Mouse (Mus musculus) forebrain, embryonic 12.5 days (tissue): ENCODE measurements around the gene Rbms3. TPM values are rescaled to one million over a fixed set of nuclear protein-coding genes. Genes with fewer than 3 reads are reported as not detected.

Experiments used
- ATAC-seq: fragments of 200-750 bp; cut with Nextera tagmentation; 2 replicates; pipeline ENCODE4 v1.8.0; 2017; ENCODE audit warnings: moderate TSS enrichment; ENCODE audit not compliant: low FRiP score
- H3K27ac ChIP-seq: fragments of 300-500 bp; sonication (generic); 2 replicates; pipeline ENCODE4 v1.5.1; 2016; ENCODE audit warnings: mild to moderate bottlenecking
- H3K27me3 ChIP-seq: fragments of 300-500 bp; sonication (generic); 2 replicates; pipeline ENCODE4 v1.6.1; 2016; ENCODE audit warnings: mild to moderate bottlenecking
- H3K36me3 ChIP-seq: fragments of 300-500 bp; sonication (generic); replicated peaks from 2 replicates; pipeline ENCODE4 v1.6.1; 2016; ENCODE audit warnings: mild to moderate bottlenecking
- H3K4me1 ChIP-seq: fragments of 300-500 bp; sonication (generic); 2 replicates; pipeline ENCODE4 v1.6.1; 2016
- H3K4me2 ChIP-seq: fragments of 300-500 bp; sonication (generic); 2 replicates; pipeline ENCODE4 v1.6.1; 2016; ENCODE audit warnings: mild to moderate bottlenecking, moderate library complexity
- H3K4me3 ChIP-seq: fragments of 300-500 bp; sonication (generic); replicated peaks from 2 replicates; pipeline ENCODE4 v1.5.1; 2016; ENCODE audit warnings: mild to moderate bottlenecking
- H3K9ac ChIP-seq: fragments of 300-500 bp; sonication (generic); 2 replicates; pipeline ENCODE4 v1.6.1; 2016; ENCODE audit warnings: mild to moderate bottlenecking
- H3K9me3 ChIP-seq: fragments of 300-500 bp; sonication (generic); 2 replicates; pipeline ENCODE4 v1.6.1; 2016
- WGBS: fragments of 180-500 bp; shearing (Covaris S2); methylation state at CpG from one replicate; pipeline ENCODE4 v1.1.7; 2016; 5-methylcytosine and 5-hydroxymethylcytosine counted together
- polyA plus RNA-seq: library from polyadenylated mRNA; unstranded; fragments of >200 nt; fragmentation: Nextera tagmentation; extraction: Ambion mirVana; gene quantifications from 2 replicates; pipeline ENCODE4 v1.2.1, GENCODE M21; 2016

The Rbms3 gene
- polyA plus RNA-seq, 1 experiment from 2014 or later: 14.1 TPM

GRCm38 (mm10) chr9:117393626-117394525 is 235.8 kb downstream of the Rbms3 start:
- H3K27me3 ChIP-seq: no peaks in the 10 kb centered on the region
- no peak overlapping the region for H3K4me3 ChIP-seq
- H3K4me1 ChIP-seq: no peaks in the 10 kb centered on the region
- H3K9ac ChIP-seq: no peak overlapping the region
- H3K9me3 ChIP-seq: no peaks in the 10 kb centered on the region
- no peaks in the 10 kb centered on the region for H3K36me3 ChIP-seq
- no peak overlapping the region for H3K4me2 ChIP-seq
- WGBS: 76% methylated on average over 18 of the region's 18 CpGs
- H3K27ac ChIP-seq: no peak overlapping the region
- ATAC-seq: no peak

- no peaks in the 10 kb centered on the region for H3K36me3 ChIP-seq
- no peak overlapping the region for H3K4me3 ChIP-seq
- no peak overlapping the region for H3K4me2 ChIP-seq
- no peaks in the 10 kb centered on the region for H3K4me1 ChIP-seq
- no peaks in the 10 kb centered on the region for H3K9me3 ChIP-seq
- H3K27me3 ChIP-seq: 0 out of 2 replicates have a peak, but pooled peaks cover 4% of the 10 kb centered on the region
- H3K27ac ChIP-seq: no peak overlapping the region
- ATAC-seq: no peak
- no peak overlapping the region for H3K9ac ChIP-seq
- 67% methylated on average over 9 of the region's 9 CpGs for WGBS
These were observed 241.7 kb downstream of the Rbms3 start for GRCm38 (mm10) chr9:117388024-117388423.

GRCm38 (mm10) chr9:117380876-117381275 is 248.8 kb downstream of the Rbms3 start:
- ATAC-seq: no peak
- no peaks in the 10 kb centered on the region for H3K9me3 ChIP-seq
- H3K4me1 ChIP-seq: peaks cover 12% of the 10 kb centered on the region
- H3K4me2 ChIP-seq: no peak overlapping the region
- H3K36me3 ChIP-seq: no peaks in the 10 kb centered on the region
- 79% methylated on average over 5 of the region's 5 CpGs for WGBS
- no peak overlapping the region for H3K27ac ChIP-seq
- no peak overlapping the region for H3K9ac ChIP-seq
- H3K27me3 ChIP-seq: peaks cover 13% of the 10 kb centered on the region; the same call in 1 of the 2 replicates
- H3K4me3 ChIP-seq: no peak overlapping the region

- Histone ChIP-seq H3K4me1 (peaks cover 12% of the 10 kb centered on the region), H3K27me3 (peaks cover 13% of the 10 kb centered on the region; the same call in 1 of the 2 replicates), H3K9ac (no peak overlapping the region), H3K4me3 (no peak overlapping the region), H3K9me3 (no peaks in the 10 kb centered on the region), H3K27ac (no peak overlapping the region), H3K4me2 (no peak overlapping the region), H3K36me3 (no peaks in the 10 kb centered on the region)
- ATAC-seq: peak; percentile 77; the same call in 1 of the 2 replicates
- WGBS: 13% methylated on average over 5 of the region's 5 CpGs
These were observed 249.6 kb downstream of the Rbms3 start for GRCm38 (mm10) chr9:117380076-117380475.

- Histone ChIP-seq H3K27me3 (peaks cover 13% of the 10 kb centered on the region; the same call in 1 of the 2 replicates), H3K9me3 (no peaks in the 10 kb centered on the region), H3K4me3 (no peak overlapping the region), H3K27ac (no peak overlapping the region), H3K4me1 (peaks cover 12% of the 10 kb centered on the region), H3K4me2 (no peak overlapping the region), H3K9ac (no peak overlapping the region), H3K36me3 (no peaks in the 10 kb centered on the region)
- no peak for ATAC-seq
- 53% methylated on average over 16 of the region's 16 CpGs for whole genome bisulfite sequencing
These were observed 250.2 kb downstream of the Rbms3 start for GRCm38 (mm10) chr9:117379448-117379983.

- Histone ChIP-seq H3K27ac (no peak overlapping the region), H3K27me3 (peaks cover 13% of the 10 kb centered on the region; the same call in 1 of the 2 replicates), H3K9me3 (no peaks in the 10 kb centered on the region), H3K36me3 (no peaks in the 10 kb centered on the region), H3K9ac (no peak overlapping the region), H3K4me2 (no peak overlapping the region), H3K4me3 (no peak overlapping the region), H3K4me1 (peaks cover 12% of the 10 kb centered on the region)
- ATAC-seq: no peak
- 74% methylated on average over 9 of the region's 9 CpGs for WGBS
These were observed 251.4 kb downstream of the Rbms3 start for GRCm38 (mm10) chr9:117378131-117378890.

GRCm38 (mm10) chr9:117375776-117376175 is 253.9 kb downstream of the Rbms3 start:
- no peak overlapping the region for H3K4me3 ChIP-seq
- H3K9ac ChIP-seq: no peak overlapping the region
- peaks cover 6% of the 10 kb centered on the region; the same call in 1 of the 2 replicates for H3K27me3 ChIP-seq
- H3K9me3 ChIP-seq: no peaks in the 10 kb centered on the region
- no peak overlapping the region for H3K27ac ChIP-seq
- no peak overlapping the region for H3K4me2 ChIP-seq
- 85% methylated on average over 3 of the region's 3 CpGs for WGBS
- peaks cover 12% of the 10 kb centered on the region for H3K4me1 ChIP-seq
- no peak for ATAC-seq
- no peaks in the 10 kb centered on the region for H3K36me3 ChIP-seq

- H3K27me3 ChIP-seq: peaks cover 1% of the 10 kb centered on the region; the same call in 1 of the 2 replicates
- no peak overlapping the region for H3K27ac ChIP-seq
- ATAC-seq: no peak
- 67% methylated on average over 7 of the region's 7 CpGs for WGBS
- no peaks in the 10 kb centered on the region for H3K36me3 ChIP-seq
- H3K4me3 ChIP-seq: no peak overlapping the region
- H3K4me1 ChIP-seq: no peaks in the 10 kb centered on the region
- no peak overlapping the region for H3K9ac ChIP-seq
- H3K4me2 ChIP-seq: no peak overlapping the region
- H3K9me3 ChIP-seq: no peaks in the 10 kb centered on the region
These were observed 256.5 kb downstream of the Rbms3 start for GRCm38 (mm10) chr9:117373164-117373741.

- WGBS: 92% methylated on average over 5 of the region's 5 CpGs
- Histone ChIP-seq H3K27me3 (no peaks in the 10 kb centered on the region), H3K9me3 (no peaks in the 10 kb centered on the region), H3K27ac (no peak overlapping the region), H3K36me3 (no peaks in the 10 kb centered on the region), H3K9ac (no peak overlapping the region), H3K4me1 (no peaks in the 10 kb centered on the region), H3K4me3 (no peak overlapping the region), H3K4me2 (no peak overlapping the region)
- no peak for ATAC-seq
These were observed 257.7 kb downstream of the Rbms3 start for GRCm38 (mm10) chr9:117371980-117372379.

GRCm38 (mm10) chr9:117370086-117370485 is 259.6 kb downstream of the Rbms3 start:
- no peaks in the 10 kb centered on the region for H3K36me3 ChIP-seq
- no peak overlapping the region for H3K27ac ChIP-seq
- H3K27me3 ChIP-seq: peaks cover 5% of the 10 kb centered on the region
- H3K4me1 ChIP-seq: no peaks in the 10 kb centered on the region
- no peak overlapping the region for H3K4me2 ChIP-seq
- no peaks in the 10 kb centered on the region for H3K9me3 ChIP-seq
- H3K9ac ChIP-seq: no peak overlapping the region
- H3K4me3 ChIP-seq: no peak overlapping the region
- ATAC-seq: no peak
- 92% methylated on average over 6 of the region's 6 CpGs for WGBS

- no peak overlapping the region for H3K4me3 ChIP-seq
- no peak overlapping the region for H3K9ac ChIP-seq
- no peak for ATAC-seq
- 91% methylated on average over 4 of the region's 4 CpGs for WGBS
- H3K9me3 ChIP-seq: no peaks in the 10 kb centered on the region
- H3K36me3 ChIP-seq: no peaks in the 10 kb centered on the region
- no peak overlapping the region for H3K27ac ChIP-seq
- H3K4me1 ChIP-seq: peaks cover 4% of the 10 kb centered on the region; the same call in 1 of the 2 replicates
- peaks cover 6% of the 10 kb centered on the region for H3K27me3 ChIP-seq
- H3K4me2 ChIP-seq: no peak overlapping the region
These were observed 261.7 kb downstream of the Rbms3 start for GRCm38 (mm10) chr9:117368016-117368415.

GRCm38 (mm10) chr9:117364610-117365009 is 265.1 kb downstream of the Rbms3 start:
- 16% methylated on average over 3 of the region's 3 CpGs for WGBS
- peaks cover 19% of the 10 kb centered on the region for H3K27me3 ChIP-seq
- H3K27ac ChIP-seq: no peak overlapping the region
- no peaks in the 10 kb centered on the region for H3K9me3 ChIP-seq
- peaks cover 11% of the 10 kb centered on the region; the same call in 1 of the 2 replicates for H3K4me1 ChIP-seq
- no peak overlapping the region for H3K4me2 ChIP-seq
- no peak overlapping the region for H3K4me3 ChIP-seq
- no peak overlapping the region for H3K9ac ChIP-seq
- H3K36me3 ChIP-seq: no peaks in the 10 kb centered on the region
- ATAC-seq: no peak
